ENCODE assay signal across 13 mouse cellular contexts in the genomic region with DNA sequence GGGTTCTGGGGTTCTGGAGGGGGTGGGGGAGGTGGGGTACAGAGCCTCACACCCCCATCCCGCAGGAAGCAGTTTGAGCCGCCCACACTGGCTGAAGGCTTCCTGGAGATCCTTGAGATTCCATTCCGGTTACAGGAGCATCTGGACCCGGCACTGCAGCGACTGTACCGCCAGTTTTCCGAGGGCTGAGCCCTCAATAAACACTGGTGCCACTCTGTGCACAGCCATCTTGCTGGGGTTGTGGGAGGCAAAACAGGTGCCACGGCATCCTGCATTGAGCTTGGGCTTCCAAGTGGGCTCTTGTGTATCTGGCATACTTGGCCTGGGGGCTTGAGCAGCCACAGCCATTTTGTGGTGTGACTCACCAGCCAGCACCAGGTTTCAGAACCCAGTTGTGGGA.
"Had no signal": no experiment of that assay in that cellular context is flagged by ENCODE, and none has a peak within 500 bp of the region (broad histone marks: within the 10 kb centered on the region; RNA-seq: fewer than 3 reads in every experiment).

No protein-coding gene starts in this region.

- DNase-seq: kidney, adult 8-10 months; kidney, postnatal 10 days; kidney, postnatal 36 days; left cerebral cortex, postnatal 4 days; liver, postnatal 0 days; lung, embryonic 14.5 days; thymus, postnatal 25 days had no signal

- H3K27ac ChIP-seq: limb, embryonic 12.5 days; liver, embryonic 14.5 days; macrophage; midbrain, embryonic 13.5 days had no signal

- H3K27me3 ChIP-seq: kidney, embryonic 15.5 days; limb, embryonic 12.5 days; limb, embryonic 15.5 days; midbrain, embryonic 13.5 days had no signal

- H3K9me3 ChIP-seq: kidney, embryonic 15.5 days; limb, embryonic 12.5 days; limb, embryonic 15.5 days; midbrain, embryonic 13.5 days had no signal

- H3K4me3 ChIP-seq: kidney, embryonic 15.5 days; limb, embryonic 12.5 days; limb, embryonic 15.5 days; midbrain, embryonic 13.5 days had no signal
